Mouse (Mus musculus): Measurements from ENCODE around the gene Cntn5.

- TF ChIP-seq MYOG (IDR thresholded peaks at IDR 0.05; ENCODE audit: control insufficient read depth, extremely low read depth, insufficient read length) = no peak
- no peak for TF ChIP-seq FOSL1 (IDR thresholded peaks at IDR 0.05; ENCODE audit: insufficient read depth, low read length, poor library complexity, severe bottlenecking)
These were observed 446.7 kb downstream of the Cntn5 start for GRCm38 (mm10) chr9:10457900-10458299.

Measured in C2C12 (cell line).